Mouse (Mus musculus) left cerebral cortex, adult 2 months (tissue): ENCODE data around the gene Ralgps2. TPM values are rescaled to one million over a fixed set of nuclear protein-coding genes. Genes with fewer than 3 reads are reported as not detected.

Experiments used
- DNase-seq, 2 experiments: peaks; one replicate each; pipeline ENCODE4 v3.0.0; 2021 to 2022; ENCODE audit warnings: low spot score in 2 of 2, mixed read lengths in 1 of 2; ENCODE audit errors: extremely low spot score in 1 of 2
- H3K27ac ChIP-seq: fragments of 200-600 bp; 2 replicates; pipeline ENCODE4 v1.8.1; 2022
- H3K4me3 ChIP-seq: fragments of 200-600 bp; 2 replicates; pipeline ENCODE4 v1.8.1; 2022
- CTCF ChIP-seq: fragments of 200-600 bp; IDR thresholded peaks from 2 replicates; pipeline ENCODE4 v1.8.1; 2022; ENCODE audit warnings: antibody characterized with exemption, mild to moderate bottlenecking, moderate library complexity
- intact Hi-C: fragments of 180-260 bp; cut with DNase I; formaldehyde crosslinking; loops from one replicate; pipeline ENCODE4 v1.15.1; 2025
- total RNA-seq, 2 experiments: library from RNA; stranded (reverse); gene quantifications; 2 replicates each; pipeline ENCODE4 v1.2.3; 2021

Ralgps2 gene
- total RNA-seq, 2 experiments from 2014 or later: 40.5 to 43.2 TPM

GRCm38 (mm10) chr1:156775190-156775589 lies 164.2 kb downstream of the Ralgps2 start:
- no peak overlapping the region for H3K4me3 ChIP-seq
- no peak for DNase-seq

GRCm38 (mm10) chr1:156770845-156771244 lies 168.6 kb downstream of the Ralgps2 start:
- H3K27ac ChIP-seq: no peak overlapping the region
- intact Hi-C loops: no loop called here
- no peak for TF ChIP-seq CTCF
- no peak for DNase-seq
- no peak overlapping the region for H3K4me3 ChIP-seq

More at GRCm38 (mm10) chr1:156775190-156775589, 164.2 kb downstream of the Ralgps2 start:
- no peak for TF ChIP-seq CTCF
- no peak overlapping the region for H3K27ac ChIP-seq
- intact Hi-C loops: no loop called here

DNA sequence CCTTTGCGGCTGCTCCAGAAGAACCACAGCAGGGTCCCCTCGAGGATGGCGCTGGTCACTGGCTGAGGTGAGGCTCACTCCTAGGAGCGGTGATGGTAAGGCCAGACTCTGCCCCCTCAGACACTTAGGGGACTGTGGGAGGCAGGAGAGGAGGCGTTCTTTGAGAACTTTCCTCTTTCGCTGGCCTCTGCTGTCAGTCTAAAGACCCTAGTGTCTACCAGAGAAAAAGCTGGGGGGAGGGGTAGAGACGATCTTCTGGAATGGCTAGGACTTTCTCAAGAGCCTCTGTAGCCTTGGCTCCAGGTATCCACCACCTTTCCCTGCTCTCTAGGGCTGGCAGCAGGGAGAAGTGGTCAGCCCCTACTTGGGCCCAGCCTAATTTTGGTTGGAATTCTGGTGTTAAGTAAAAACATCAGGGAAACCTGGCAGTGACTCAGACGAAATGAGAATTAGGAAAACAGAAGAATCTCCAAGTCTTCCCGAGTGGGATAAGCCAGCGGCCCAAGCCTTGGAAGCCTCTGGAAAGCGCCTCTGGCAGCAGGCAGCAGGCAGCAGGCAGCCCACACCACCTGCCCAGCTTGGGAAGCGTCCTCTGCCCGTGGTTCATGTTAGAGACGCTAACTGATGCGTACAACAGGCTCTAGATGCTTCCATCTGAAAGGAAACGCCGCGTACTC lies 169.7 kb downstream of the Ralgps2 start:
- Histone ChIP-seq H3K4me3 (no peak overlapping the region), H3K27ac (no peak overlapping the region)
- no peak for DNase-seq
- TF ChIP-seq CTCF: no peak
- intact Hi-C loops: loop anchor here (5.0 kb wide), 2 partner anchors 68 to 228 kb away; partner anchors contain the start of gene Angptl1

GRCm38 (mm10) chr1:156769163-156769562 lies 170.3 kb downstream of the Ralgps2 start:
- intact Hi-C loops: loop anchor here (5.0 kb wide), 2 partner anchors 68 to 228 kb away; partner anchors contain the start of gene Angptl1
- no peak overlapping the region for H3K4me3 ChIP-seq
- no peak for DNase-seq
- no peak overlapping the region for H3K27ac ChIP-seq
- TF ChIP-seq CTCF: no peak

GRCm38 (mm10) chr1:156765311-156765710 lies 174.1 kb downstream of the Ralgps2 start:
- intact Hi-C loops: loop anchor here (5.0 kb wide), 2 partner anchors 72 to 232 kb away; partner anchors contain the start of gene Angptl1
- no peak for TF ChIP-seq CTCF
- H3K27ac ChIP-seq: no peak overlapping the region
- H3K4me3 ChIP-seq: no peak overlapping the region
- peak in 1 of 2 experiments; percentile 25 for DNase-seq

GRCm38 (mm10) chr1:156764584-156764983 lies 174.8 kb downstream of the Ralgps2 start:
- no peak for DNase-seq
- TF ChIP-seq CTCF: peak; percentile 25
- Histone ChIP-seq H3K4me3 (no peak overlapping the region), H3K27ac (no peak overlapping the region)
- intact Hi-C loops: no loop called here

DNA sequence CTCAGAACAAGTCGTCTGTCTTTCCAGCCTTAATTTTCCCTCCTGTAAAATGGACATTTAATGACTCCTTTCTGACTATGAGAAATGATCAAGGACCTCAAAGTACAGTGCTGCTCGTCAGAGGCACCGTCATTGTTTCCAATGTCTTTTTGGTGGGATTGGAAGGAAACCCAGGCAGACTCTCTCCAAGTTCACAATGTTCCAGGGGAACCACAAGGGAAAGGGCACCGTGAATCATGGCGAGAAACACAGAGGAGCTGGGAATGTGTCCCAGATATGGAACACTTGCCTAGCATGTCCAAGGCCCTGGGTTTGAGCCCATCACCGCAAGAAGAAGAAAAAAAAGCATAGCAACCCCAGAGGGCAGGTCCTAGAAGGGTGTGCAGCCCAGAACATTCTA lies 176.1 kb downstream of the Ralgps2 start:
- no peak overlapping the region for H3K4me3 ChIP-seq
- no peak for TF ChIP-seq CTCF
- no peak overlapping the region for H3K27ac ChIP-seq
- intact Hi-C loops: no loop called here
- no peak for DNase-seq

- intact Hi-C loops: no loop called here
- no peak for DNase-seq
- TF ChIP-seq CTCF: no peak
- H3K27ac ChIP-seq: no peak overlapping the region
- no peak overlapping the region for H3K4me3 ChIP-seq
These were observed 178.0 kb downstream of the Ralgps2 start for GRCm38 (mm10) chr1:156761430-156761801.

DNA sequence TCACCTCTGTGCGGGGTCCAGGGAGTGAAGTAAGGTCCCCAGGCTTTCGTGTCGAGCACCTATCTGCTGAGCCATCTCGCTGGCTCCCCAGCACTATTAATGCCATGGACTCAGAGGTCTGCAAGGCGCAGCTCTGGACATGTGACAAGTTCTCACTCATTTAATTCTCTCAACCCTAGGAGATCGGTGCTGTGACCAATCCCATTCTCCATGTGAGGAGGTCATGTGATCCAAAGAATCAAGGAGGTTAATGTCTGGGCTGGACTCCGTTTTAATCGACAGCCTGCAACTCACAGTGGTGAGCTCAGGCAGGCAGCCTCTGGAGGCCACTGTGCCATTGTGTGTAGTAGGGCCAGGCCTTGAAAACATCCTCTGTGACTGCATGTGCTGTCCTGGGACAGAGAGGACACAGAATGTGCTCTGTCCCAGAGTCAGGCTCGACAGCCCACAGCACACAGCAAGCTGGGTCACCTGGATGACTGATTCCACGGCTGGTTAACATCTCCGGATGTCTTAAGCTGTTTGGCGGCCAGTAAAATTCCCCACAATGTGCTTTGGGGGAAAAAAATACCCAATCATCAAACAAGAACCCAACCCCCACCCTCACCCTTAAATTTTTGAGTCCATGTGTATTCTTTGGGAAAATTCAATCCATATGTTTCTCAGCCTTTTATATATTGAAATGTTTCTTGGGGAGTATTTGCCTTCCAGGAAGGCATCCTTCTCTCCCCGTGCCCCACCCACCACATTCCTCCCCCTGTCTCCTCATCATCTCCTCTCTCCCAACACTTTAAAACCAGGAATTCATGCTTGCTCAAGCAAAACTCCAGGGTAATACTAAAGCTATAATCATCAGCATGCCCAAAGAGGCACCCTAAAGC lies 178.6 kb downstream of the Ralgps2 start:
- no peak for DNase-seq
- no peak overlapping the region for H3K27ac ChIP-seq
- no peak overlapping the region for H3K4me3 ChIP-seq
- no peak for TF ChIP-seq CTCF
- intact Hi-C loops: no loop called here

- H3K27ac ChIP-seq: no peak overlapping the region
- no peak; the same call in 1 of the 2 replicates for TF ChIP-seq CTCF
- intact Hi-C loops: no loop called here
- DNase-seq: no peak
- no peak overlapping the region for H3K4me3 ChIP-seq
These were observed 181.1 kb downstream of the Ralgps2 start for GRCm38 (mm10) chr1:156758326-156758725.

GRCm38 (mm10) chr1:156754608-156755413 lies 184.6 kb downstream of the Ralgps2 start:
- no peak for TF ChIP-seq CTCF
- H3K27ac ChIP-seq: no peak overlapping the region
- intact Hi-C loops: no loop called here

More at GRCm38 (mm10) chr1:156754608-156755413, 184.6 kb downstream of the Ralgps2 start:
- H3K4me3 ChIP-seq: no peak overlapping the region
- no peak for DNase-seq

Other genes starting within 250 kb of the Ralgps2 start
- 10 to 100 TPM; 74.0 to 78.6 TPM for gene Fam20b, start 220.5 kb downstream of the Ralgps2 start, total RNA-seq
- gene Angptl1, start 101.1 kb downstream of the Ralgps2 start, total RNA-seq: under 1 TPM; 0.42 to 0.68 TPM
- not detected for gene Tex35, start 169.1 kb upstream of the Ralgps2 start, total RNA-seq